Mouse (Mus musculus) myocyte (in vitro differentiated cells): ENCODE data around the gene Myo19. TPM values are rescaled to one million over a fixed set of nuclear protein-coding genes. Genes with fewer than 3 reads are reported as not detected.

ENCODE experiments used
- H3K27me3 ChIP-seq: one replicate; pipeline ENCODE4 v1.6.1; 2011; ENCODE audit not compliant: control insufficient read depth, insufficient read depth, insufficient read length
- H3K36me3 ChIP-seq: one replicate; pipeline ENCODE4 v1.6.1; 2011; ENCODE audit not compliant: control insufficient read depth, insufficient read depth
- H3K4me2 ChIP-seq: one replicate; pipeline ENCODE4 v1.6.1; 2011; ENCODE audit warnings: low read depth, control low read depth
- H3K4me3 ChIP-seq: one replicate; pipeline ENCODE4 v1.5.1; 2011; ENCODE audit warnings: mild to moderate bottlenecking, control low read depth, moderate library complexity
- H3K79me2 ChIP-seq: one replicate; pipeline ENCODE4 v1.6.1; 2011; ENCODE audit not compliant: control insufficient read depth, insufficient read depth
- H3ac ChIP-seq: one replicate; pipeline ENCODE4 v1.6.1; 2011; ENCODE audit not compliant: control insufficient read depth, insufficient read length
- CEBPB ChIP-seq: IDR thresholded peaks from 2 replicates; pipeline ENCODE4 v1.6.1; 2011; ENCODE audit warnings: mild to moderate bottlenecking, moderate library complexity; ENCODE audit not compliant: poor library complexity, insufficient read depth, severe bottlenecking
- E2F4 ChIP-seq: IDR thresholded peaks from one replicate; pipeline ENCODE4 v1.6.1; 2011; ENCODE audit warnings: mild to moderate bottlenecking, control low read depth, moderate library complexity; ENCODE audit not compliant: insufficient read depth
- MAX ChIP-seq: IDR thresholded peaks from one replicate; pipeline ENCODE4 v1.6.1; 2011; ENCODE audit warnings: low read depth, mild to moderate bottlenecking, control low read depth
- MYOD1 ChIP-seq, 3 experiments: IDR thresholded peaks; one replicate each; pipeline ENCODE4 v1.6.1; 2011; ENCODE audit warnings: control low read depth in 2 of 3, low read depth in 2 of 3, mild to moderate bottlenecking in 2 of 3, moderate library complexity in 1 of 3; ENCODE audit not compliant: insufficient read length in 2 of 3, control insufficient read depth in 1 of 3
- MYOG ChIP-seq, 3 experiments: IDR thresholded peaks; one replicate each; pipeline ENCODE4 v1.6.1; 2011; ENCODE audit warnings: control low read depth in 2 of 3, low read depth in 2 of 3, mild to moderate bottlenecking in 2 of 3; ENCODE audit not compliant: insufficient read length in 2 of 3, control insufficient read depth in 1 of 3, insufficient read depth in 1 of 3
- POLR2A ChIP-seq: IDR thresholded peaks from one replicate; pipeline ENCODE4 v1.6.1; 2011; ENCODE audit warnings: low read depth, mild to moderate bottlenecking, control low read depth, moderate library complexity; ENCODE audit not compliant: insufficient read length
- POLR2AphosphoS2 ChIP-seq: IDR thresholded peaks from one replicate; pipeline ENCODE4 v1.6.1; 2011; ENCODE audit warnings: low read depth, control low read depth; ENCODE audit not compliant: insufficient read length
- REST ChIP-seq: IDR thresholded peaks from one replicate; pipeline ENCODE4 v1.6.1; 2011; ENCODE audit warnings: mild to moderate bottlenecking, control low read depth, moderate library complexity; ENCODE audit not compliant: insufficient read depth, insufficient read length
- SRF ChIP-seq: IDR thresholded peaks from one replicate; pipeline ENCODE4 v1.6.1; 2011; ENCODE audit warnings: low read depth; ENCODE audit not compliant: control insufficient read depth, insufficient read length
- TCF12 ChIP-seq: IDR thresholded peaks from one replicate; pipeline ENCODE4 v1.6.1; 2011; ENCODE audit warnings: mild to moderate bottlenecking, control low read depth; ENCODE audit not compliant: poor library complexity, insufficient read depth, severe bottlenecking
- TCF3 ChIP-seq: IDR thresholded peaks from one replicate; pipeline ENCODE4 v1.6.1; 2011; ENCODE audit warnings: low read depth, control low read depth; ENCODE audit not compliant: insufficient read length
- USF1 ChIP-seq: IDR thresholded peaks from one replicate; pipeline ENCODE4 v1.6.1; 2011; ENCODE audit warnings: low read depth, mild to moderate bottlenecking, control low read depth, moderate library complexity
- polyA plus RNA-seq: library from polyadenylated mRNA; unstranded; fragments of >200 nt; fragmentation: generic; extraction: Trizol; gene quantifications from one replicate; pipeline ENCODE4 v1.2.1, GENCODE M21; 2012; ENCODE audit warnings: missing spikeins

The Myo19 gene
- polyA plus RNA-seq, 1 experiment: 4.8 TPM

- peaks cover 10% of the 10 kb centered on the region for H3K36me3 ChIP-seq
- peaks cover 2% of the 10 kb centered on the region for H3K79me2 ChIP-seq
- H3K4me2 ChIP-seq: no peak overlapping the region
- no peak overlapping the region for H3ac ChIP-seq
- H3K27me3 ChIP-seq: no peaks in the 10 kb centered on the region
- H3K4me3 ChIP-seq: no peak overlapping the region
- TF ChIP-seq MYOD1 (IDR thresholded peaks at IDR 0.05; ENCODE audit: control insufficient read depth in 1 of 3, insufficient read length in 2 of 3, low read depth in 2 of 3): peak in 2 of 3 experiments; percentile 48 to 76
- TF ChIP-seq POLR2A: no peak
- TF ChIP-seq CEBPB: no peak
- no peak for TF ChIP-seq USF1
- TF ChIP-seq REST: no peak
- peak in 2 of 3 experiments; percentile 70 to 88 for TF ChIP-seq MYOG (IDR thresholded peaks at IDR 0.05; ENCODE audit: control insufficient read depth in 1 of 3, insufficient read depth in 1 of 3, insufficient read length in 2 of 3, low read depth in 2 of 3)
- TF ChIP-seq TCF3: no peak
- no peak for TF ChIP-seq SRF
- TF ChIP-seq TCF12: no peak
- TF ChIP-seq MAX: no peak
- TF ChIP-seq E2F4: no peak
Observed at GRCm38 (mm10) chr11:84910411-84910810, 30.5 kb downstream of the Myo19 start.

GRCm38 (mm10) chr11:84914673-84915072, 34.7 kb downstream of the Myo19 start:
- H3K4me2 ChIP-seq: no peak overlapping the region
- H3K79me2 ChIP-seq: peaks cover 8% of the 10 kb centered on the region
- H3K27me3 ChIP-seq: no peaks in the 10 kb centered on the region
- TF ChIP-seq MAX (no peak), REST (no peak), USF1 (no peak), TCF12 (no peak), E2F4 (no peak), MYOD1 (IDR thresholded peaks at IDR 0.05; ENCODE audit: control insufficient read depth in 1 of 3, insufficient read length in 2 of 3, low read depth in 2 of 3) (no peak), SRF (no peak), POLR2A (no peak), TCF3 (no peak), MYOG (IDR thresholded peaks at IDR 0.05; ENCODE audit: control insufficient read depth in 1 of 3, insufficient read depth in 1 of 3, insufficient read length in 2 of 3, low read depth in 2 of 3) (no peak), POLR2AphosphoS2 (no peak), CEBPB (no peak)
- H3ac ChIP-seq: no peak overlapping the region
- H3K36me3 ChIP-seq: no peaks in the 10 kb centered on the region
- no peak overlapping the region for H3K4me3 ChIP-seq

GRCm38 (mm10) chr11:84916053-84916702, 36.2 kb downstream of the Myo19 start, which contains the start of gene Znhit3:
Gene Znhit3, minus strand, starts transcription at chr11:84916366.
- Histone ChIP-seq H3K4me3 (peak within 1 kb of the TSS; percentile 54), H3K27me3 (no peaks in the 10 kb centered on the region), H3K36me3 (no peaks in the 10 kb centered on the region), H3ac (peak within 1 kb of the TSS; percentile 41), H3K4me2 (peak within 1 kb of the TSS; percentile 80), H3K79me2 (peaks cover 8% of the 10 kb centered on the region)
- TF ChIP-seq POLR2AphosphoS2 (peak; percentile 69), POLR2A (peak; percentile 67), CEBPB (no peak), E2F4 (peak; percentile 86), SRF (peak; percentile 89), USF1 (no peak), MYOD1 (IDR thresholded peaks at IDR 0.05; ENCODE audit: control insufficient read depth in 1 of 3, insufficient read length in 2 of 3, low read depth in 2 of 3) (peak in 1 of 3 experiments; percentile 1)

DNA sequence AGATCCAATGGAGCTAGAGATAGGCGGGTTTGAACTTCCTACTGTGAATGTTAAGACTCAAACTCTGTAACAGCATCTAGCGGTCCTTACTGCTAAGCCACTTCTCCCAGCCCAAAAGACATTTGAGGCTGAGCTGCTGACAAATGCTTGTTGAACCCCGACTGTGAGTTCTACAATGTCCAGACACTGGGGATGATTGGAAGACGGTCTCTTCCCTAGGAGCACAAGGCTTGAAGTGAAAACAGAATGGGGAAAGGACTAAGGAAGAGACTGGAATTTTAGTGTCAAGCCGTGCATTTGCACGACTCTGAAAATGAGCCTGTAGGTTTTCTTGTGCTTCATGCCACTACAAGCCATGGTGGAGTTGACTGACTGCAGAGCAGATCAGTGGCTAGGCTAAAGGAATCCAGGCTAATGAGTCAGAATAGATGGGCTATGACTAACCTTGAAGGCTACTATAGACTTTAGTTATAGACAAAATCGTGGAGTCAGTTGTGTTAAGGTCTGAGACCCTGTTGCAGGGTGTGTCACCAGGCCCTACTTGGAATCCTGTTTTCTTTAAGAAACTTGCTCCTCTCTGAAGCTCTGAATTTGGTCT, 36.9 kb downstream of the Myo19 start:
- Histone ChIP-seq H3K36me3 (no peaks in the 10 kb centered on the region), H3K79me2 (peaks cover 8% of the 10 kb centered on the region), H3K4me3 (peak overlapping the region; percentile 54), H3K4me2 (peak overlapping the region; percentile 68), H3K27me3 (no peaks in the 10 kb centered on the region), H3ac (peak overlapping the region; percentile 41)
- no peak for TF ChIP-seq REST

GRCm38 (mm10) chr11:84918425-84918824, 38.5 kb downstream of the Myo19 start:
- peaks cover 10% of the 10 kb centered on the region for H3K27me3 ChIP-seq
- peaks cover 8% of the 10 kb centered on the region for H3K79me2 ChIP-seq
- H3K4me3 ChIP-seq: no peak overlapping the region
- no peaks in the 10 kb centered on the region for H3K36me3 ChIP-seq
- TF ChIP-seq REST (no peak), TCF3 (no peak), SRF (no peak), POLR2AphosphoS2 (no peak), MAX (no peak), MYOD1 (IDR thresholded peaks at IDR 0.05; ENCODE audit: control insufficient read depth in 1 of 3, insufficient read length in 2 of 3, low read depth in 2 of 3) (no peak), CEBPB (no peak), TCF12 (no peak), USF1 (no peak), POLR2A (no peak), E2F4 (no peak), MYOG (IDR thresholded peaks at IDR 0.05; ENCODE audit: control insufficient read depth in 1 of 3, insufficient read depth in 1 of 3, insufficient read length in 2 of 3, low read depth in 2 of 3) (no peak)
- no peak overlapping the region for H3ac ChIP-seq
- H3K4me2 ChIP-seq: peak overlapping the region; percentile 36
